Mouse (Mus musculus) E14TG2a.4 (cell line): Measurements from ENCODE around the gene Tbc1d20.

Experiments
- CTCF ChIP-seq: conservative IDR thresholded peaks from 2 replicates; pipeline ENCODE4 v1.5.1; 2014; ENCODE audit warnings: low read length
- NANOG ChIP-seq: IDR thresholded peaks from 2 replicates; pipeline ENCODE4 v1.6.1; 2014; ENCODE audit warnings: borderline replicate concordance, low read length, mixed read lengths
- POU5F1 ChIP-seq: IDR thresholded peaks from 2 replicates; pipeline ENCODE4 v1.6.1; 2014; ENCODE audit warnings: low read length, borderline replicate concordance

- no peak for TF ChIP-seq NANOG
- no peak for TF ChIP-seq CTCF
- no peak for TF ChIP-seq POU5F1
Observed at GRCm38 (mm10) chr2:152321558-152321957, 27.9 kb downstream of the Tbc1d20 start.
